ENCODE assay signal across 8 mouse cellular contexts in the genomic region with DNA sequence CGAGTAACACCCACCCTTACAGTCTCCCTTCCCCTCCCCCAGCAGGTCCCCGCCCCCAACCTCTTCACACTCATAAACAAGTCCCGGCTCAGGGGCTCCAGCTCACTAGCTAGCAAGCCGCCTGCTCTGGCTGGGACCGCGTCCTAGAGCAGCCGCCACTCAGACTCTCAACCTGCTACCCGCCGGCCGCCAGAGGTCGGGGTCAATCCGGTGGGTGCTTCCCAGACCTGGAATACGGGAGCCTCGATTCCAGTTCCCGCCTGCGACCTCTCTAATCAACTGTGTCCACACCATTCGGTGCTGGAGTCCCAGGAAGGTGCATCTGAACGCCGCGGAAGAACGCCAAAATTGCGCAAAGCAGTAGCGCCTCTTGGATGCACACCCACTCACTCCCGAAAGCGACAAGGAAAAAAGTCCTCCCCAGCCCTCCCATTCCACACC. TPM values are rescaled to one million over a fixed set of nuclear protein-coding genes. Genes with fewer than 3 reads are reported as not detected.
DNase-seq lines count a peak whose midpoint lies in the region; ATAC-seq and TF ChIP-seq lines count a peak whose summit lies in the region.

No protein-coding gene starts in this region.

- TF ChIP-seq CTCF in cortical plate, adult 2 months (IDR thresholded peaks at IDR 0.05; ENCODE audit: extremely low read depth, insufficient read depth, low read length), result no peak

- peak; percentile 41 for DNase-seq in adrenal gland, adult 2 months
- no peak for DNase-seq in adrenal gland, postnatal 4 days (ENCODE audit: low spot score in 2 of 2)
- DNase-seq in heart, adult 18-20 months, result peak; percentile 77 to 80
- DNase-seq in T-cell, adult 2 months (ENCODE audit: low spot score), result no peak

- ATAC-seq in intestine, embryonic 16.5 days, result peak; percentile 45; the same call in 1 of the 2 replicates
- no peak for ATAC-seq in limb, embryonic 15.5 days (ENCODE audit: insufficient number of reproducible peaks, low FRiP score, low TSS enrichment, low read depth)
- peak; percentile 69 for ATAC-seq in neural tube, embryonic 12.5 days (ENCODE audit: low FRiP score, low read depth)

- H3K9me3 ChIP-seq in intestine, embryonic 16.5 days (ENCODE audit: control insufficient read depth, low read length), result no peaks in the 10 kb centered on the region
- H3K9me3 ChIP-seq in limb, embryonic 15.5 days, result no peaks in the 10 kb centered on the region
- H3K9me3 ChIP-seq in neural tube, embryonic 12.5 days, result no peaks in the 10 kb centered on the region

- H3K4me2 ChIP-seq in intestine, embryonic 16.5 days (ENCODE audit: low read depth, low read length), result peak overlapping the region; percentile 61
- peak overlapping the region; percentile 69 for H3K4me2 ChIP-seq in limb, embryonic 15.5 days
- peak overlapping the region; percentile 64 for H3K4me2 ChIP-seq in neural tube, embryonic 12.5 days (replicated peaks)

- peak overlapping the region; percentile 37 for H3K4me3 ChIP-seq in cortical plate, adult 2 months (ENCODE audit: insufficient read depth, low read length)
- peak overlapping the region; percentile 45 for H3K4me3 ChIP-seq in intestine, embryonic 16.5 days (ENCODE audit: low read length)
- H3K4me3 ChIP-seq in limb, embryonic 15.5 days, result peak overlapping the region; percentile 51
- H3K4me3 ChIP-seq in neural tube, embryonic 12.5 days, result peak overlapping the region; percentile 36

- H3K4me1 ChIP-seq in cortical plate, adult 2 months (ENCODE audit: control insufficient read depth, insufficient read depth, low read length), result peaks cover 2% of the 10 kb centered on the region; the same call in 1 of the 2 replicates
- peaks cover 23% of the 10 kb centered on the region for H3K4me1 ChIP-seq in intestine, embryonic 16.5 days (ENCODE audit: control insufficient read depth, insufficient read depth, low read length)
- peaks cover 68% of the 10 kb centered on the region for H3K4me1 ChIP-seq in limb, embryonic 15.5 days
- peaks cover 43% of the 10 kb centered on the region for H3K4me1 ChIP-seq in neural tube, embryonic 12.5 days

- H3K36me3 ChIP-seq in intestine, embryonic 16.5 days (ENCODE audit: control insufficient read depth, insufficient read depth, low read length), result no peaks in the 10 kb centered on the region
- no peaks in the 10 kb centered on the region for H3K36me3 ChIP-seq in limb, embryonic 15.5 days
- no peaks in the 10 kb centered on the region for H3K36me3 ChIP-seq in neural tube, embryonic 12.5 days

- WGBS in intestine, embryonic 16.5 days, result 0% methylated on average over 25 of the region's 25 CpGs
- WGBS in limb, embryonic 15.5 days, result under 1% methylated on average over 25 of the region's 25 CpGs
- under 1% methylated on average over 25 of the region's 25 CpGs for WGBS in neural tube, embryonic 12.5 days

- no peak for TF ChIP-seq POLR2A in cortical plate, adult 2 months (IDR thresholded peaks at IDR 0.05; ENCODE audit: extremely low read depth, insufficient read depth, low read length)

- no peak overlapping the region for H3K27ac ChIP-seq in cortical plate, adult 2 months (ENCODE audit: insufficient read depth, low read length)
- no peak overlapping the region for H3K27ac ChIP-seq in intestine, embryonic 16.5 days (ENCODE audit: low read length)
- peak overlapping the region; percentile 76 for H3K27ac ChIP-seq in limb, embryonic 15.5 days
- H3K27ac ChIP-seq in neural tube, embryonic 12.5 days, result no peak overlapping the region

- peak overlapping the region; percentile 63 for H3K9ac ChIP-seq in intestine, embryonic 16.5 days (ENCODE audit: low read depth, low read length)
- H3K9ac ChIP-seq in limb, embryonic 15.5 days, result peak overlapping the region; percentile 44
- H3K9ac ChIP-seq in neural tube, embryonic 12.5 days, result 0 out of 2 replicates have a peak overlapping the region, but pooled peaks have one; percentile 29

- H3K27me3 ChIP-seq in intestine, embryonic 16.5 days (replicated peaks; ENCODE audit: control insufficient read depth, insufficient read depth, low read length), result peaks cover 24% of the 10 kb centered on the region
- 0 out of 2 replicates have a peak, but pooled peaks cover 5% of the 10 kb centered on the region for H3K27me3 ChIP-seq in limb, embryonic 15.5 days
- H3K27me3 ChIP-seq in neural tube, embryonic 12.5 days (replicated peaks), result peaks cover 64% of the 10 kb centered on the region

RNA-seq across cellular contexts. Expression of a gene that starts 3.5 kb away (rescaled TPM):
- total RNA-seq in adrenal gland, adult 2 months (2021), result 1 to 10 TPM; 2.2 to 3.2 TPM
- 0.82 and 1.0 TPM in 2 replicates for polyA plus RNA-seq in adrenal gland, adult 2 months (2012; rRNA removed)
- 1 to 10 TPM in 1 of 2 experiments, under 1 TPM in 1; 0.85 to 1.5 TPM for total RNA-seq in adrenal gland, postnatal 4 days (2021)
- polyA plus RNA-seq in cortical plate, adult 2 months (2012; rRNA removed), result 1.5 and 2.9 TPM in 2 replicates
- 1 to 10 TPM; 2.8 to 3.4 TPM for total RNA-seq in heart, adult 18-20 months (2021)
- polyA plus RNA-seq in intestine, embryonic 16.5 days (2015; fragmentation: Nextera tagmentation; extraction: Ambion mirVana), result 5.7 and 6.7 TPM in 2 replicates
- 16.9 and 19.2 TPM in 2 replicates for polyA plus RNA-seq in limb, embryonic 15.5 days (2015; fragmentation: Nextera tagmentation; extraction: Ambion mirVana)
- 12.6 and 12.9 TPM in 2 replicates for polyA plus RNA-seq in neural tube, embryonic 12.5 days (2016; fragmentation: Nextera tagmentation; extraction: Ambion mirVana)

Comparison
In these comparisons a context has a peak if more than half of its experiments do, and no peak if none do; other contexts are left out.
1. DNase-seq: peak in adrenal gland, adult 2 months (single experiment) and heart, adult 18-20 months (2 of 2); none in adrenal gland, postnatal 4 days (0 of 2) and T-cell, adult 2 months (single experiment).
2. Peak in every context shown above with its lines, with median percentiles within 50 percentile points of each other: H3K4me3 ChIP-seq, H3K4me2 ChIP-seq and H3K9ac ChIP-seq.